Mouse (Mus musculus) limb, embryonic 14.5 days (tissue): Measurements from ENCODE around the gene Rasl10b. TPM values are rescaled to one million over a fixed set of nuclear protein-coding genes. Genes with fewer than 3 reads are reported as not detected.

ENCODE experiments used
- ATAC-seq: fragments of 200-750 bp; cut with Nextera tagmentation; 2 replicates; pipeline ENCODE4 v1.8.0; 2017; ENCODE audit warnings: low read depth, moderate number of reproducible peaks, moderate TSS enrichment; ENCODE audit not compliant: low FRiP score
- DNase-seq: peaks from one replicate; pipeline ENCODE4 v3.0.0-alpha.2; 2015; ENCODE audit warnings: low spot score
- H3K27ac ChIP-seq: fragments of 300-500 bp; sonication (generic); replicated peaks from 2 replicates; pipeline ENCODE4 v1.5.1; 2014; ENCODE audit warnings: low read depth, mild to moderate bottlenecking, low read length, moderate library complexity, mixed read lengths
- H3K27me3 ChIP-seq: fragments of 300-500 bp; sonication (generic); 2 replicates; pipeline ENCODE4 v1.6.1; 2014; ENCODE audit warnings: low read length, mixed read lengths; ENCODE audit not compliant: control insufficient read depth, insufficient read depth
- H3K36me3 ChIP-seq: fragments of 300-500 bp; sonication (generic); 2 replicates; pipeline ENCODE4 v1.6.1; 2014; ENCODE audit warnings: mild to moderate bottlenecking, low read length, moderate library complexity, mixed read lengths; ENCODE audit not compliant: control insufficient read depth, insufficient read depth
- H3K4me1 ChIP-seq: fragments of 300-500 bp; sonication (generic); 2 replicates; pipeline ENCODE4 v1.6.1; 2014; ENCODE audit warnings: antibody characterized with exemption, low read length, mixed read lengths; ENCODE audit not compliant: control insufficient read depth, insufficient read depth
- H3K4me2 ChIP-seq: fragments of 300-500 bp; sonication (generic); replicated peaks from 2 replicates; pipeline ENCODE4 v1.6.1; 2014; ENCODE audit warnings: low read depth, mild to moderate bottlenecking, low read length, moderate library complexity; ENCODE audit not compliant: severe bottlenecking
- H3K4me3 ChIP-seq: fragments of 300-500 bp; sonication (generic); replicated peaks from 2 replicates; pipeline ENCODE4 v1.5.1; 2014; ENCODE audit warnings: low read length
- H3K9ac ChIP-seq: fragments of 300-500 bp; sonication (generic); 2 replicates; pipeline ENCODE4 v1.6.1; 2014; ENCODE audit warnings: mild to moderate bottlenecking, low read depth, low read length, moderate library complexity; ENCODE audit not compliant: severe bottlenecking
- H3K9me3 ChIP-seq: fragments of 300-500 bp; sonication (generic); 2 replicates; pipeline ENCODE4 v1.6.1; 2016; ENCODE audit warnings: low read length; ENCODE audit not compliant: control insufficient read depth
- POLR2A ChIP-seq: fragments of 200-500 bp; IDR thresholded peaks from 2 replicates; pipeline ENCODE4 v1.8.0; 2012; ENCODE audit warnings: inconsistent platforms, mild to moderate bottlenecking, moderate library complexity, borderline replicate concordance; ENCODE audit not compliant: insufficient read depth, insufficient read length; ENCODE audit errors: extremely low read depth
- WGBS: fragments of 180-500 bp; shearing (Covaris S2); extraction: QIAGEN DNeasy Blood & Tissue Kit; methylation state at CpG from one replicate; pipeline ENCODE4 v1.1.7; 2014; 5-methylcytosine and 5-hydroxymethylcytosine counted together
- polyA plus RNA-seq, 2 experiments: library from polyadenylated mRNA; depleted of rRNA in 1 of 2; stranded (reverse) in 1 of 2; unstranded in 1 of 2; fragments of >200 nt; fragmentation: Nextera tagmentation in 1 of 2; extraction: Ambion mirVana in 1 of 2; gene quantifications; 2 replicates each; pipeline versions ENCODE4 v1.2.1 to v1.2.3; 2012 to 2014

The Rasl10b gene
- polyA plus RNA-seq, 2 experiments: 2.2 to 8.4 TPM

DNA sequence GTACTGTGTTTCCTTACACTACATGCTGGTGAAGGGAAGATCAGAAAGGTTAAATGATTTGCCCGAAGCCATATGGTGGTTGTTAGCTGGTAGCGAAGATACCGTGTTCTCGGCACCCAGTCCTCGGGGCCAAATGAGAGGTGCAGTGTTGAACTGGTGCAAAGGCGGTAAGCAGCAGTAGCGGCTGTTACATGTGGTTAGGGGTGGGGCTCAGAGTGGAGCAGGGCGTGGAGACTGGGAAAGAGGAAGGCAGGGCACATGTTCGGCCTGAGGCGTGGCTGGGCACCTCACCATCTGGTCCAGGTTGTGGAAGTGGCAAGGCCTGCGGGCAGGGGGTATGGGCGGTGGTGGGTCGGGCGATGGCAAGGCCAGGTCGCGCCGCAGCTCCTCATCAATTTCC, 18.0 kb downstream of the Rasl10b start:
- Histone ChIP-seq H3K27ac (no peak overlapping the region), H3K4me2 (no peak overlapping the region), H3K9ac (no peak overlapping the region), H3K9me3 (no peaks in the 10 kb centered on the region), H3K27me3 (peaks cover 30% of the 10 kb centered on the region), H3K4me3 (no peak overlapping the region), H3K4me1 (no peaks in the 10 kb centered on the region), H3K36me3 (no peaks in the 10 kb centered on the region)
- TF ChIP-seq POLR2A: no peak
- no peak for DNase-seq
- no peak for ATAC-seq
- 21% methylated on average over 16 of the region's 17 CpGs for WGBS

GRCm38 (mm10) chr11:83429355-83429754, 20.4 kb downstream of the Rasl10b start, which contains the start of gene Gas2l2:
Gas2l2 (minus strand) TSS chr11:83429455.
- no peak for TF ChIP-seq POLR2A
- no peaks in the 10 kb centered on the region for H3K9me3 ChIP-seq
- H3K27ac ChIP-seq: no peak within 1 kb of the TSS
- no peaks in the 10 kb centered on the region for H3K36me3 ChIP-seq
- no peak within 1 kb of the TSS; the same call in 1 of the 2 replicates for H3K9ac ChIP-seq
- H3K27me3 ChIP-seq: peaks cover 30% of the 10 kb centered on the region
- H3K4me3 ChIP-seq: no peak within 1 kb of the TSS
- no peaks in the 10 kb centered on the region for H3K4me1 ChIP-seq
- ATAC-seq (no peak), DNase-seq (no peak)
- no peak within 1 kb of the TSS for H3K4me2 ChIP-seq
- WGBS: 54% methylated on average over 5 of the region's 5 CpGs

DNA sequence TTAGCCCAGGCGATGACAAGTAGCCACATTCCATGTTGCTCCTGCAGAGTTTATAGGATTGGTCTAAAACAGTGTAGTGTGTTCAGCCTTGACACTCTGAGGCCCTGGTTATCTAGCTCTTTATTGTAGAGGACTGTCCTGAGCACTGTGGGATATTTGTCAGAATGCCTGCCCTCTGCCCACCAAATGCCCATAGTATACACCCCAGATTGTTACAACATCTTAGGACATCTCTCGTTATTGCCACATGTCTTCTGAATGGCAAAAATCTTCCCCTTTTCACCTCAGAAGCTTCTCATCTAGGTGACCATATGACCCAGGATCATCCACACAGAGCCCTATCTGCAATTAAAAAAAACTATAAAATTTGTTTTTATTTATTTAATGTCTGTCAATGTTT, 23.6 kb downstream of the Rasl10b start:
- Histone ChIP-seq H3K4me1 (no peaks in the 10 kb centered on the region), H3K9me3 (no peaks in the 10 kb centered on the region), H3K36me3 (no peaks in the 10 kb centered on the region), H3K9ac (no peak overlapping the region), H3K4me2 (no peak overlapping the region), H3K4me3 (no peak overlapping the region), H3K27ac (no peak overlapping the region), H3K27me3 (peaks cover 16% of the 10 kb centered on the region)
- WGBS: 63% methylated on average over 2 of the region's 2 CpGs
- ATAC-seq (no peak), DNase-seq (no peak)
- TF ChIP-seq POLR2A: no peak

DNA sequence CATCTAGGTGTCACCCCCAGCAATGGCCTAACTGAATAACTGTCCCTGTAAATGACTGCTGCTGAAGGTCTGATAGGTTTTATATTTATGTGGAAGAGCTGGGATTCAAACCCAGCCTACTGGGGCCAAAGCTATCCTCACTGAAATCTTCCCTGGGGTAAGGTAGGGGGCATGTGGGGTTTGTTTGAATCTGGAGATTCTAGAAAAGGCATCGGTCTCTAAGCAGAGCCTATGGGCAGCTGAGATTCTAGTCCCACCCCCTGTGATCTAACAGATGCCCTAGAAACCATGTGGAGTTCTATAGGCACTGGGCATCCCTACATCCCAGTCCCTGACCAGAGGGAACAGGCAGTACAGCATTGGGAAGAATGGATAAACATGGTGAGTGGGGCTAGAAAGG, 28.4 kb downstream of the Rasl10b start, which contains the start of gene 1700020L24Rik:
1700020L24Rik (plus strand) TSS at position 301 of the 400 bp plus-strand sequence.
- no peak for DNase-seq
- no peak within 1 kb of the TSS for H3K27ac ChIP-seq
- no peaks in the 10 kb centered on the region for H3K36me3 ChIP-seq
- no peak for ATAC-seq
- no peak for TF ChIP-seq POLR2A
- peaks cover 15% of the 10 kb centered on the region for H3K27me3 ChIP-seq
- H3K4me1 ChIP-seq: no peaks in the 10 kb centered on the region
- no peak within 1 kb of the TSS for H3K4me2 ChIP-seq
- no peak within 1 kb of the TSS for H3K9ac ChIP-seq
- H3K9me3 ChIP-seq: no peaks in the 10 kb centered on the region
- H3K4me3 ChIP-seq: no peak within 1 kb of the TSS
- 93% methylated on average over 1 of the region's 1 CpGs for WGBS

- TF ChIP-seq POLR2A: no peak
- no peaks in the 10 kb centered on the region for H3K36me3 ChIP-seq
- no peaks in the 10 kb centered on the region for H3K9me3 ChIP-seq
- ATAC-seq (no peak), DNase-seq (no peak)
- H3K4me3 ChIP-seq: peak overlapping the region; percentile 55
- 27% methylated on average over 11 of the region's 11 CpGs for WGBS
- H3K27ac ChIP-seq: no peak overlapping the region
- peaks cover 36% of the 10 kb centered on the region for H3K27me3 ChIP-seq
- peak overlapping the region; percentile 92 for H3K4me2 ChIP-seq
- H3K9ac ChIP-seq: no peak overlapping the region
- no peaks in the 10 kb centered on the region for H3K4me1 ChIP-seq
These were observed 30.6 kb downstream of the Rasl10b start for GRCm38 (mm10) chr11:83439426-83440060.
